Mouse (Mus musculus): ENCODE measurements around the gene Nsd1. TPM values are rescaled to one million over a fixed set of nuclear protein-coding genes. Genes with fewer than 3 reads are reported as not detected.
A peak's percentile ranks its signal among the peaks of the same experiment; 100 is the strongest.

The Nsd1 gene
- polyA plus RNA-seq, 1 experiment from 2014 or later = 15.5 TPM

GRCm38 (mm10) chr13:55277203-55277602 is 67.6 kb downstream of the Nsd1 start:
- H3K4me3 ChIP-seq (replicated peaks) = no peak overlapping the region

GRCm38 (mm10) chr13:55277646-55278045 is 68.1 kb downstream of the Nsd1 start:
- no peak overlapping the region for H3K4me2 ChIP-seq
- H3K9me3 ChIP-seq (replicated peaks) = no peaks in the 10 kb centered on the region
- ATAC-seq (ENCODE audit: low read depth) = no peak
- H3K9ac ChIP-seq = no peak overlapping the region
- H3K4me3 ChIP-seq (replicated peaks) = no peak overlapping the region
- peaks cover 64% of the 10 kb centered on the region for H3K36me3 ChIP-seq
- 70% methylated on average over 5 of the region's 5 CpGs for WGBS (ENCODE audit: insufficient replicate concordance)
- no peak for DNase-seq
- H3K27ac ChIP-seq = no peak overlapping the region
- H3K4me1 ChIP-seq (replicated peaks) = no peaks in the 10 kb centered on the region
- no peaks in the 10 kb centered on the region for H3K27me3 ChIP-seq

More at GRCm38 (mm10) chr13:55277203-55277602, 67.6 kb downstream of the Nsd1 start:
- H3K27me3 ChIP-seq = no peaks in the 10 kb centered on the region
- H3K9ac ChIP-seq = no peak overlapping the region
- 87% methylated on average over 5 of the region's 5 CpGs for WGBS (ENCODE audit: insufficient replicate concordance)
- no peaks in the 10 kb centered on the region for H3K4me1 ChIP-seq (replicated peaks)
- ATAC-seq (ENCODE audit: low read depth) = no peak
- H3K27ac ChIP-seq = no peak overlapping the region
- H3K36me3 ChIP-seq = peaks cover 63% of the 10 kb centered on the region
- H3K4me2 ChIP-seq = no peak overlapping the region
- no peaks in the 10 kb centered on the region for H3K9me3 ChIP-seq (replicated peaks)
- no peak for DNase-seq

DNA sequence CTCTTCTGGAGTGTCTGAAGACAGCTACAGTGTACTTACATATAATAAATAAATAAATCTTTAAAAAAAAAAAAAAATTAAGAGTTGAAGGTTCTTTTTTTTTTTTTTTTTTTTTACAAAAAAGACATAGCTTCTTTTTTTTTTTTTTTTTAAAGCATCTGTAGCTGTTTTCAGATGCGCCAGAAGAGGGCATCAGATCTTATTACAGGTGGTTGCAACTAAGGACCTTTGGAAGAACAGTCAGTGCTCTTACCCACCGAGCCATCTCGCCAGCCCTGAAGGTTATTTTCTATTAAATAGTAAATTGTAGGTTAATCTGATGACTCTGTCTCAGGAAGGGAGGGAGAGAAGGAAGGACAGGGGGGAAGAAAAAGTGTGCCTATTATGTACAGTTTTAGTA is 79.3 kb downstream of the Nsd1 start:
- Histone ChIP-seq H3K36me3 (peaks cover 77% of the 10 kb centered on the region), H3K9ac (no peak overlapping the region), H3K4me1 (replicated peaks) (no peaks in the 10 kb centered on the region), H3K4me3 (replicated peaks) (no peak overlapping the region), H3K9me3 (replicated peaks) (no peaks in the 10 kb centered on the region), H3K4me2 (no peak overlapping the region), H3K27me3 (no peaks in the 10 kb centered on the region), H3K27ac (no peak overlapping the region)
- WGBS (ENCODE audit: insufficient replicate concordance) = 74% methylated on average over 3 of the region's 3 CpGs
- ATAC-seq (ENCODE audit: low read depth) = no peak
- no peak for DNase-seq

GRCm38 (mm10) chr13:55296760-55297159 is 87.2 kb downstream of the Nsd1 start:
- Histone ChIP-seq H3K36me3 (peaks cover 83% of the 10 kb centered on the region), H3K4me1 (replicated peaks) (no peaks in the 10 kb centered on the region), H3K9ac (no peak overlapping the region), H3K4me2 (no peak overlapping the region), H3K27ac (no peak overlapping the region), H3K4me3 (replicated peaks) (no peak overlapping the region), H3K27me3 (no peaks in the 10 kb centered on the region), H3K9me3 (replicated peaks) (no peaks in the 10 kb centered on the region)
- DNase-seq = no peak
- no peak for ATAC-seq (ENCODE audit: low read depth)
- WGBS (ENCODE audit: insufficient replicate concordance) = 82% methylated on average over 1 of the region's 1 CpGs

- peaks cover 82% of the 10 kb centered on the region for H3K36me3 ChIP-seq
- H3K4me3 ChIP-seq (replicated peaks) = no peak overlapping the region
- ATAC-seq (ENCODE audit: low read depth) (no peak), DNase-seq (no peak)
- H3K4me2 ChIP-seq = no peak overlapping the region
- H3K27ac ChIP-seq = no peak overlapping the region
- H3K9me3 ChIP-seq (replicated peaks) = no peaks in the 10 kb centered on the region
- H3K27me3 ChIP-seq = no peaks in the 10 kb centered on the region
- WGBS (ENCODE audit: insufficient replicate concordance) = 80% methylated on average over 5 of the region's 5 CpGs
- no peak overlapping the region for H3K9ac ChIP-seq
- no peaks in the 10 kb centered on the region for H3K4me1 ChIP-seq (replicated peaks)
Measured at GRCm38 (mm10) chr13:55300913-55301312, 91.3 kb downstream of the Nsd1 start.

DNA sequence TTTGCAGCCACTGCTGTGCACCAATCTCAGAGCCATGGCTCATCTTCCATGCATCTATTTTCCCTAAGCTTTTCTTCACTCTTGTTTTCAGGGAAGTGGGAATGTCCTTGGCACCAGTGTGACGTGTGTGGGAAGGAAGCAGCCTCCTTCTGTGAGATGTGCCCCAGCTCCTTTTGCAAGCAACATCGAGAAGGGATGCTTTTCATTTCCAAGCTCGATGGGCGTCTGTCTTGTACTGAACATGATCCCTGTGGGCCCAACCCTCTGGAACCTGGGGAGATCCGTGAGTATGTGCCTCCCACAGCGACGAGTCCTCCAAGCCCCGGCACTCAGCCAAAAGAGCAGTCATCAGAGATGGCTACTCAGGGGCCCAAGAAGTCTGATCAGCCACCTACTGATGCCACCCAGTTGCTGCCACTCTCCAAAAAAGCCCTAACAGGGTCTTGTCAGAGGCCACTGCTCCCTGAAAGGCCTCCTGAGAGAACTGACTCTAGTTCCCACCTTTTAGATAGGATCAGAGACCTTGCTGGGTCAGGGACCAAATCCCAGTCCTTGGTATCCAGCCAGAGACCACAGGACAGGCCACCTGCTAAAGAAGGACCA is 102.5 kb downstream of the Nsd1 start:
- Histone ChIP-seq H3K27ac (no peak overlapping the region), H3K36me3 (peaks cover 90% of the 10 kb centered on the region), H3K4me3 (replicated peaks) (no peak overlapping the region), H3K4me1 (replicated peaks) (no peaks in the 10 kb centered on the region), H3K4me2 (no peak overlapping the region), H3K9ac (no peak overlapping the region), H3K9me3 (replicated peaks) (no peaks in the 10 kb centered on the region), H3K27me3 (no peaks in the 10 kb centered on the region)
- DNase-seq (no peak), ATAC-seq (ENCODE audit: low read depth) (no peak)
- 82% methylated on average over 8 of the region's 8 CpGs for WGBS (ENCODE audit: insufficient replicate concordance)

- H3K36me3 ChIP-seq = peaks cover 86% of the 10 kb centered on the region
- no peak for ATAC-seq (ENCODE audit: low read depth)
- no peaks in the 10 kb centered on the region for H3K9me3 ChIP-seq (replicated peaks)
- H3K4me2 ChIP-seq = no peak overlapping the region
- H3K27me3 ChIP-seq = no peaks in the 10 kb centered on the region
- 89% methylated on average over 9 of the region's 9 CpGs for WGBS (ENCODE audit: insufficient replicate concordance)
- H3K9ac ChIP-seq = peak overlapping the region; percentile 3
- DNase-seq = no peak
- H3K27ac ChIP-seq = no peak overlapping the region
- no peaks in the 10 kb centered on the region for H3K4me1 ChIP-seq (replicated peaks)
- no peak overlapping the region for H3K4me3 ChIP-seq (replicated peaks)
Measured at GRCm38 (mm10) chr13:55313051-55313450, 103.5 kb downstream of the Nsd1 start.

- Histone ChIP-seq H3K27ac (no peak overlapping the region), H3K9me3 (replicated peaks) (no peaks in the 10 kb centered on the region), H3K4me2 (no peak overlapping the region), H3K27me3 (no peaks in the 10 kb centered on the region), H3K9ac (no peak overlapping the region), H3K4me1 (replicated peaks) (peaks cover 4% of the 10 kb centered on the region; the same call in 1 of the 2 replicates), H3K4me3 (replicated peaks) (no peak overlapping the region), H3K36me3 (peaks cover 90% of the 10 kb centered on the region)
- 79% methylated on average over 2 of the region's 2 CpGs for WGBS (ENCODE audit: insufficient replicate concordance)
- DNase-seq = no peak
- no peak for ATAC-seq (ENCODE audit: low read depth)
Measured at GRCm38 (mm10) chr13:55314891-55315412, 105.4 kb downstream of the Nsd1 start.

GRCm38 (mm10) chr13:55318351-55318750 is 108.8 kb downstream of the Nsd1 start:
- H3K27ac ChIP-seq = 0 out of 2 replicates have a peak overlapping the region, but pooled peaks have one; percentile 14
- DNase-seq = no peak
- H3K4me2 ChIP-seq = no peak overlapping the region
- peaks cover 34% of the 10 kb centered on the region for H3K4me1 ChIP-seq (replicated peaks)
- H3K27me3 ChIP-seq = no peaks in the 10 kb centered on the region
- WGBS (ENCODE audit: insufficient replicate concordance) = 71% methylated on average over 3 of the region's 3 CpGs
- peaks cover 68% of the 10 kb centered on the region for H3K36me3 ChIP-seq
- no peak for ATAC-seq (ENCODE audit: low read depth)
- no peaks in the 10 kb centered on the region for H3K9me3 ChIP-seq (replicated peaks)
- no peak overlapping the region for H3K9ac ChIP-seq
- no peak overlapping the region for H3K4me3 ChIP-seq (replicated peaks)

DNA sequence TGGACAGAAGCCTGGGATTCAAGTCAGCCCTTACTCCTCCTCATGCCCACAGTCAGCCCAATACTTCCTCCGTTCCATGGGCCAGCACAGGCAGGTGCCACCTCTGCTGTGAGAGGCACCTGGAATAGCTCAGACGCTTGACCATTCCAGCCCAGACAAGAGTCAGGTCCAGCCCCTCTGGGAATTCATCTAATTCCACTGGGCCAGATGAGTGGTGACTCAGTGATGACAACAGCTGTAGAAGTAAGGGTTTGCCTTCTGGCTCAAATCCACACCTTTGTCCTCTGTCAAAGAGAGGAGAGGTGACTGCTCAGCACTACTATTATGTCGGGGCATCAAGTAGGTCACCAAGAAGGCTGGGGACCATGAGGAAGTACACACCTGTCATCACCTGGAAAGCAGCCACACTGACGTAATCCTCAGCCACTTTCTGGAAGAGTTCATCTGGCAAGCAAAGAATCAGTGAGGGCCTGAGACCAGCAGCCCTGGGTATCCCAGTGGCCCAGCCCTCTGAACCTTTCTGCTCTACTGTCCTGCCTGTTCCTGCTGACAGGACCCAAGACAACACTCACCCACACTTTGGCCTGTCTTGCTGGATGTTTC is 110.5 kb downstream of the Nsd1 start, which contains the start of gene Prelid1:
TSS of gene Prelid1 (plus strand) at position 570 of the 603 bp plus-strand sequence.
- peak within 1 kb of the TSS; percentile 96 for H3K9ac ChIP-seq
- H3K4me1 ChIP-seq (replicated peaks) = peaks cover 47% of the 10 kb centered on the region
- DNase-seq (no peak), ATAC-seq (ENCODE audit: low read depth) (no peak)
- peak within 1 kb of the TSS; percentile 86; the same call in 1 of the 2 replicates for H3K27ac ChIP-seq
- H3K36me3 ChIP-seq = peaks cover 68% of the 10 kb centered on the region
- 82% methylated on average over 4 of the region's 4 CpGs for WGBS (ENCODE audit: insufficient replicate concordance)
- peak within 1 kb of the TSS; percentile 99 for H3K4me2 ChIP-seq
- no peaks in the 10 kb centered on the region for H3K9me3 ChIP-seq (replicated peaks)
- H3K4me3 ChIP-seq (replicated peaks) = peak within 1 kb of the TSS; percentile 92
- H3K27me3 ChIP-seq = no peaks in the 10 kb centered on the region

- H3K36me3 ChIP-seq = peaks cover 70% of the 10 kb centered on the region
- H3K27ac ChIP-seq = peak within 1 kb of the TSS; percentile 87
- no peaks in the 10 kb centered on the region for H3K9me3 ChIP-seq (replicated peaks)
- no peaks in the 10 kb centered on the region for H3K27me3 ChIP-seq
- whole genome bisulfite sequencing (ENCODE audit: insufficient replicate concordance) = under 1% methylated on average over 73 of the region's 73 CpGs
- ATAC-seq (ENCODE audit: low read depth) (peak; percentile 90), DNase-seq (peak; percentile 79)
- H3K9ac ChIP-seq = peak within 1 kb of the TSS; percentile 96
- H3K4me3 ChIP-seq (replicated peaks) = peak within 1 kb of the TSS; percentile 92
- H3K4me2 ChIP-seq = peak within 1 kb of the TSS; percentile 99
- peaks cover 58% of the 10 kb centered on the region for H3K4me1 ChIP-seq (replicated peaks)
Measured at GRCm38 (mm10) chr13:55321434-55322129, 112.0 kb downstream of the Nsd1 start, which contains the start of gene Rab24. Gene Rab24 (minus strand): TSS chr13:55321946.
